In genomic region chr10:3662156-3662555, GRCm38 (mm10) we compare ENCODE assay signal across 16 mouse cellular contexts.
"Had no signal": no experiment of that assay in that cellular context is flagged by ENCODE, and none has a peak within 500 bp of the region (broad histone marks: within the 10 kb centered on the region; RNA-seq: fewer than 3 reads in every experiment).

No protein-coding gene starts in this region.

- H3K27me3 ChIP-seq: limb, embryonic 13.5 days; liver, embryonic 12.5 days; liver, embryonic 15.5 days; lung, embryonic 15.5 days; megakaryocyte, embryonic 14.5 days had no signal

- H3K27ac ChIP-seq: layer of hippocampus, adult 2 months; limb, embryonic 10.5 days; limb, embryonic 13.5 days; liver, embryonic 12.5 days; liver, embryonic 15.5 days; lung, embryonic 15.5 days; midbrain, embryonic 10.5 days had no signal

- H3K9ac ChIP-seq: limb, embryonic 13.5 days; liver, embryonic 12.5 days; liver, embryonic 15.5 days; lung, embryonic 15.5 days had no signal

- H3K9me3 ChIP-seq: limb, embryonic 10.5 days; limb, embryonic 13.5 days; liver, embryonic 12.5 days; liver, embryonic 15.5 days; lung, embryonic 15.5 days; megakaryocyte, embryonic 14.5 days; midbrain, embryonic 10.5 days had no signal

- DNase-seq: layer of hippocampus, adult 9-11 months; liver; lung, adult 18-20 months; lung, postnatal 10 days; lung, postnatal 36 days; midbrain, embryonic 14.5 days; thymus, adult 18-20 months; thymus, postnatal 36 days had no signal

- H3K4me2 ChIP-seq: limb, embryonic 13.5 days; liver, embryonic 12.5 days; liver, embryonic 15.5 days; lung, embryonic 15.5 days had no signal

- ATAC-seq: liver, embryonic 12.5 days had no signal

- H3K4me3 ChIP-seq: layer of hippocampus, adult 2 months; limb, embryonic 10.5 days; limb, embryonic 13.5 days; liver, embryonic 12.5 days; liver, embryonic 15.5 days; lung, embryonic 15.5 days; megakaryocyte, embryonic 14.5 days; midbrain, embryonic 10.5 days had no signal

- H3K4me1 ChIP-seq: limb, embryonic 10.5 days; limb, embryonic 13.5 days; liver, embryonic 12.5 days; liver, embryonic 15.5 days; lung, embryonic 15.5 days; megakaryocyte, embryonic 14.5 days; midbrain, embryonic 10.5 days had no signal

- H3K36me3 ChIP-seq: limb, embryonic 10.5 days; limb, embryonic 13.5 days; liver, embryonic 12.5 days; liver, embryonic 15.5 days; lung, embryonic 15.5 days; midbrain, embryonic 10.5 days had no signal
